Mouse (Mus musculus): ENCODE data around the gene Entpd5. TPM values are rescaled to one million over a fixed set of nuclear protein-coding genes. Genes with fewer than 3 reads are reported as not detected.
A peak's percentile ranks its signal among the peaks of the same experiment; 100 is the strongest.

The Entpd5 gene
- 10 to 100 TPM; 22.4 to 28.4 (median 24.5) TPM for polyA plus RNA-seq (2017; shearing (Covaris generic))

- ATAC-seq = peak; percentile 75
Observed at GRCm38 (mm10) chr12:84408819-84409507, at the start of gene Entpd5, which contains the start of gene Bbof1. TSS of gene Entpd5 (minus strand) at chr12:84409029. TSS of gene Bbof1 (plus strand) at chr12:84409071.

GRCm38 (mm10) chr12:84456911-84457310 lies 48.1 kb upstream of the Entpd5 start:
- ATAC-seq = no peak

GRCm38 (mm10) chr12:84451801-84452200 lies 43.0 kb upstream of the Entpd5 start:
- ATAC-seq = no peak

- ATAC-seq = peak; percentile 94
Observed at GRCm38 (mm10) chr12:84450718-84451646, 42.2 kb upstream of the Entpd5 start, which contains the start of the genes Aldh6a1 and Lin52. TSS of gene Aldh6a1 (minus strand) at chr12:84451004. TSS of gene Lin52 (plus strand) at chr12:84451422.

GRCm38 (mm10) chr12:84450351-84450717 lies 41.5 kb upstream of the Entpd5 start:
- no peak for ATAC-seq

GRCm38 (mm10) chr12:84449887-84450286 lies 41.1 kb upstream of the Entpd5 start:
- no peak for ATAC-seq

- no peak for ATAC-seq
Observed at GRCm38 (mm10) chr12:84448181-84448580, 39.4 kb upstream of the Entpd5 start.

- no peak for ATAC-seq
Observed at GRCm38 (mm10) chr12:84447386-84447785, 38.6 kb upstream of the Entpd5 start.

- no peak for ATAC-seq
Observed at GRCm38 (mm10) chr12:84442526-84442925, 33.7 kb upstream of the Entpd5 start.

- ATAC-seq = no peak
Observed at GRCm38 (mm10) chr12:84438697-84439096, 29.9 kb upstream of the Entpd5 start.

GRCm38 (mm10) chr12:84429825-84430224 lies 21.0 kb upstream of the Entpd5 start:
- ATAC-seq = no peak

- ATAC-seq = no peak
Observed at GRCm38 (mm10) chr12:84423990-84424389, 15.2 kb upstream of the Entpd5 start.

- no peak for ATAC-seq
Observed at GRCm38 (mm10) chr12:84417605-84417922, 8.7 kb upstream of the Entpd5 start.

- ATAC-seq = peak; percentile 98
Observed at GRCm38 (mm10) chr12:84416834-84417604, 8.2 kb upstream of the Entpd5 start, which contains the start of gene Rnf113a2. TSS of gene Rnf113a2 (plus strand) at chr12:84417196.

- ATAC-seq = peak; percentile 79
Observed at GRCm38 (mm10) chr12:84407874-84408818, 683 bp downstream of the Entpd5 start.

GRCm38 (mm10) chr12:84407259-84407658 lies 1.6 kb downstream of the Entpd5 start:
- no peak for ATAC-seq

GRCm38 (mm10) chr12:84404541-84404940 lies 4.3 kb downstream of the Entpd5 start:
- no peak for ATAC-seq

GRCm38 (mm10) chr12:84402923-84403322 lies 5.9 kb downstream of the Entpd5 start:
- ATAC-seq = no peak

GRCm38 (mm10) chr12:84400653-84401052 lies 8.2 kb downstream of the Entpd5 start:
- no peak for ATAC-seq

GRCm38 (mm10) chr12:84400068-84400467 lies 8.8 kb downstream of the Entpd5 start:
- ATAC-seq = no peak

GRCm38 (mm10) chr12:84399663-84400062 lies 9.2 kb downstream of the Entpd5 start:
- no peak for ATAC-seq

GRCm38 (mm10) chr12:84399135-84399534 lies 9.7 kb downstream of the Entpd5 start:
- ATAC-seq = no peak

All from inflammation-experienced regulatory T-cells, adult 6 months (primary cell).